Mouse (Mus musculus) neural tube, embryonic 12.5 days (tissue): Measurements from ENCODE around the gene Rasal3. TPM values are rescaled to one million over a fixed set of nuclear protein-coding genes. Genes with fewer than 3 reads are reported as not detected.

ENCODE experiments used
- ATAC-seq: fragments of 200-750 bp; cut with Nextera tagmentation; 2 replicates; pipeline ENCODE4 v1.8.0; 2017; ENCODE audit warnings: low read depth, mild to moderate bottlenecking, moderate TSS enrichment, moderate library complexity; ENCODE audit not compliant: low FRiP score
- H3K27ac ChIP-seq: fragments of 300-500 bp; sonication (generic); 2 replicates; pipeline ENCODE4 v1.5.1; 2016
- H3K27me3 ChIP-seq: fragments of 300-500 bp; sonication (generic); replicated peaks from 2 replicates; pipeline ENCODE4 v1.6.1; 2016; ENCODE audit warnings: mild to moderate bottlenecking
- H3K36me3 ChIP-seq: fragments of 300-500 bp; sonication (generic); 2 replicates; pipeline ENCODE4 v1.6.1; 2016; ENCODE audit warnings: mild to moderate bottlenecking
- H3K4me1 ChIP-seq: fragments of 300-500 bp; sonication (generic); 2 replicates; pipeline ENCODE4 v1.6.1; 2016
- H3K4me2 ChIP-seq: fragments of 300-500 bp; sonication (generic); replicated peaks from 2 replicates; pipeline ENCODE4 v1.6.1; 2016; ENCODE audit warnings: mild to moderate bottlenecking
- H3K4me3 ChIP-seq: fragments of 300-500 bp; sonication (generic); 2 replicates; pipeline ENCODE4 v1.5.1; 2016
- H3K9ac ChIP-seq: fragments of 300-500 bp; sonication (generic); 2 replicates; pipeline ENCODE4 v1.6.1; 2016; ENCODE audit warnings: mild to moderate bottlenecking
- H3K9me3 ChIP-seq: fragments of 300-500 bp; sonication (generic); 2 replicates; pipeline ENCODE4 v1.6.1; 2016; ENCODE audit warnings: mild to moderate bottlenecking
- WGBS: fragments of 180-500 bp; shearing (Covaris S2); methylation state at CpG from one replicate; pipeline ENCODE4 v1.1.7; 2016; 5-methylcytosine and 5-hydroxymethylcytosine counted together
- polyA plus RNA-seq: library from polyadenylated mRNA; unstranded; fragments of >200 nt; fragmentation: Nextera tagmentation; extraction: Ambion mirVana; gene quantifications from 2 replicates; pipeline ENCODE4 v1.2.1, GENCODE M21; 2016

Rasal3 gene
- polyA plus RNA-seq, 1 experiment from 2014 or later: 0.66 TPM

GRCm38 (mm10) chr17:32387986-32388369 lies 15.4 kb downstream of the Rasal3 start:
- Histone ChIP-seq H3K4me1 (peaks cover 8% of the 10 kb centered on the region; the same call in 1 of the 2 replicates), H3K36me3 (peaks cover 23% of the 10 kb centered on the region), H3K9ac (peak overlapping the region; percentile 86; the same call in 1 of the 2 replicates), H3K27ac (no peak overlapping the region), H3K27me3 (peaks cover 27% of the 10 kb centered on the region), H3K4me2 (peak overlapping the region; percentile 98), H3K4me3 (peak overlapping the region; percentile 77), H3K9me3 (no peaks in the 10 kb centered on the region)
- whole genome bisulfite sequencing: 44% methylated on average over 7 of the region's 7 CpGs
- no peak for ATAC-seq

DNA sequence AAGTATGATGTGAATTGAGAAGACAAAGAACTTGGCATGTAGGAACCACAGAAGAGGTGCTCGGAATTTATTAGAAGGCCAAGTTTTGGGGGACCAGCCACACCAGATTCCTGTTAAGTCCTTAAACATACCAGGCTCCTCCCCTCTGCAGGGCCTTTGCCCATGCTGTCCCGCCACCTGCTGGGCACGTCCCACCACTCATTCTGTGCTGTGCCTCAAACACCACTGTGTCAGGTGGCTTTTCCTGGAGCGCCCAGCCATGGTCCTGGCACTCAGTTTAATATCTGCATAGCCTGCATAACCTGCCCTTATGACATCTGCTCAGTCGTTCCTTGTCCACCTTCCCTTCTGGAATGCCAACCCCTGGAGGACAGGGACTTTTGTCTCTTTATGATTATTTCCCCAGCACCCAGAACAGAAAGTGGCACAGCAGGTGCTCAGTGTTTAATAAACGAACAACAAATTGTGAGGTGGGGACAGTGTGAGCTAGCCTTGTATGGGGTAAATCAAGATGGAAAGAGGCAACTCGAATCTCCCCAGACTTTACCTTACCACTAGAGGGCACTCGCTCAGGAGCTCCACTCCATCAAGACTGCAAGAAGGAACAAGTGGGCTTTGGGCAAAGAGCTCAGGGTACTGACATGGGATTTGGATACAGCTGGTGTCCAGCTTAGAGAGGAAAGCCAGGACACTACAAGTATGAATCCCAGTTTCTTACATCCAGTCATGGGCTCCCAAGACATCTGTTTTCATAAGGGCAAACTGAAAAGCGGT lies 16.5 kb downstream of the Rasal3 start:
- 75% methylated on average over 9 of the region's 9 CpGs for WGBS
- no peak for ATAC-seq
- Histone ChIP-seq H3K27ac (no peak overlapping the region), H3K4me3 (no peak overlapping the region), H3K4me1 (peaks cover 4% of the 10 kb centered on the region; the same call in 1 of the 2 replicates), H3K36me3 (peaks cover 23% of the 10 kb centered on the region), H3K4me2 (0 out of 2 replicates have a peak overlapping the region, but pooled peaks have one; percentile 98), H3K27me3 (peaks cover 16% of the 10 kb centered on the region), H3K9me3 (no peaks in the 10 kb centered on the region), H3K9ac (no peak overlapping the region)

GRCm38 (mm10) chr17:32383661-32384060 lies 19.7 kb downstream of the Rasal3 start:
- 87% methylated on average over 5 of the region's 5 CpGs for WGBS
- Histone ChIP-seq H3K9ac (no peak overlapping the region), H3K9me3 (no peaks in the 10 kb centered on the region), H3K4me1 (peaks cover 4% of the 10 kb centered on the region; the same call in 1 of the 2 replicates), H3K27me3 (no peaks in the 10 kb centered on the region), H3K27ac (no peak overlapping the region), H3K36me3 (peaks cover 27% of the 10 kb centered on the region), H3K4me3 (no peak overlapping the region), H3K4me2 (no peak overlapping the region)
- no peak for ATAC-seq

DNA sequence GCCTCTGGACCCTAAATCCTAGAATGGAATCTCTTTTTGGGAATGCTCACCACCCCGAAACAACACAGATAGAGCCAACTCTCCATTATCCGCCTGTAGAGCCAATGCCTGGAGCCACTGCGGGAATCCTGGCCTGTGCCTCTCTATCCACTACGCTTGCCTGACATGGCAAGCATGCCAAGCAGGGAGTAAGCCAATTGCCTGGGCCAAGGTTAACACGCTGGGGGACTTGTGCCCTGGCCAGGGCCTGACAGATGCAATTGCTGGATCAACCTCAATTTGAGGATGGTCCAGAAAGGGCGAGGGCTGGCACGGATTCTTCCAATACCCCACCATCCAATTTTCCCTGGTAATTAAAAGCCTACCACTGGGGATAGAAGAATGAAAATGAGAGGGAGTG lies 20.8 kb downstream of the Rasal3 start:
- Histone ChIP-seq H3K9me3 (no peaks in the 10 kb centered on the region), H3K27ac (no peak overlapping the region), H3K27me3 (no peaks in the 10 kb centered on the region), H3K4me1 (no peaks in the 10 kb centered on the region; the same call in 1 of the 2 replicates), H3K4me3 (no peak overlapping the region), H3K9ac (no peak overlapping the region), H3K36me3 (peaks cover 38% of the 10 kb centered on the region), H3K4me2 (no peak overlapping the region)
- no peak for ATAC-seq
- WGBS: 91% methylated on average over 7 of the region's 7 CpGs

GRCm38 (mm10) chr17:32378786-32379185 lies 24.6 kb downstream of the Rasal3 start:
- peaks cover 36% of the 10 kb centered on the region for H3K36me3 ChIP-seq
- H3K4me1 ChIP-seq: no peaks in the 10 kb centered on the region
- H3K27ac ChIP-seq: no peak overlapping the region
- no peak overlapping the region for H3K4me2 ChIP-seq
- no peaks in the 10 kb centered on the region for H3K27me3 ChIP-seq
- no peak overlapping the region for H3K9ac ChIP-seq
- ATAC-seq: no peak
- no peak overlapping the region for H3K4me3 ChIP-seq
- no peaks in the 10 kb centered on the region for H3K9me3 ChIP-seq
- 77% methylated on average over 2 of the region's 2 CpGs for WGBS

GRCm38 (mm10) chr17:32377137-32377536 lies 26.2 kb downstream of the Rasal3 start:
- WGBS: 85% methylated on average over 9 of the region's 9 CpGs
- no peak overlapping the region for H3K27ac ChIP-seq
- no peaks in the 10 kb centered on the region for H3K27me3 ChIP-seq
- no peak overlapping the region for H3K4me3 ChIP-seq
- H3K36me3 ChIP-seq: peaks cover 28% of the 10 kb centered on the region
- no peaks in the 10 kb centered on the region for H3K4me1 ChIP-seq
- no peak overlapping the region for H3K9ac ChIP-seq
- no peaks in the 10 kb centered on the region for H3K9me3 ChIP-seq
- no peak for ATAC-seq
- H3K4me2 ChIP-seq: no peak overlapping the region

GRCm38 (mm10) chr17:32376475-32376874 lies 26.9 kb downstream of the Rasal3 start:
- H3K9me3 ChIP-seq: no peaks in the 10 kb centered on the region
- no peaks in the 10 kb centered on the region for H3K27me3 ChIP-seq
- no peak overlapping the region for H3K9ac ChIP-seq
- peaks cover 28% of the 10 kb centered on the region for H3K36me3 ChIP-seq
- WGBS: 90% methylated on average over 15 of the region's 15 CpGs
- no peak for ATAC-seq
- no peak overlapping the region for H3K4me3 ChIP-seq
- H3K4me2 ChIP-seq: no peak overlapping the region
- no peaks in the 10 kb centered on the region for H3K4me1 ChIP-seq
- H3K27ac ChIP-seq: no peak overlapping the region

DNA sequence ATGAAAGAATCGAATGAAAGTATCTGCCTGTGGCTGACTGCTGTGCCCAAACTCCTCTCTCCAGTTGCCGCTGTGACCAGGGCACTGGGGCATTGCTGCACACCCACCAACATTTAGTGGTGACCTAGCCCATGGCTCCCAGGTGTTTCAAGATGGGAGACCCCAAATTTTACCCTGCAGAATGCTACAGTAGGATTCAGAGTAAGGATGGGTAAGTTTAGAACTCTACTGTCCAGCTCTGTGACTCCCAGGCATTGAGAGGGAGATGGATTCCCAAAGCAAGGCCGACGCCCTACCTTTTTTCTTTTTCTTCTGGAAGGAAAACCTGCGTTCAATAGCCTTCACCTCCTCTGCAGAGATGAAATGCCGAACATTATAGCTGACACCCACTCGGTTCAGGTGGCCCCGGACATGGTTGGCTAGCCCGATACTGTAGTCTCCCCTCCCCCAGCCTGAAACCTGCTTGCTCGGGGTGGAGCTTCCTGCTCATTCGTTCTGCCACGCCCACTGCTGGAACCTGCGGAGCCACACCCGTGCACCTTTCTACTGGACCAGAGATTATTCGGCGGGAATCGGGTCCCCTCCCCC lies 34.3 kb downstream of the Rasal3 start:
- Histone ChIP-seq H3K27me3 (no peaks in the 10 kb centered on the region), H3K4me1 (peaks cover 4% of the 10 kb centered on the region), H3K9me3 (no peaks in the 10 kb centered on the region), H3K4me3 (no peak overlapping the region), H3K9ac (no peak overlapping the region), H3K36me3 (peaks cover 5% of the 10 kb centered on the region; the same call in 1 of the 2 replicates), H3K27ac (no peak overlapping the region), H3K4me2 (peak overlapping the region; percentile 46)
- ATAC-seq: no peak
- 16% methylated on average over 13 of the region's 17 CpGs for WGBS

DNA sequence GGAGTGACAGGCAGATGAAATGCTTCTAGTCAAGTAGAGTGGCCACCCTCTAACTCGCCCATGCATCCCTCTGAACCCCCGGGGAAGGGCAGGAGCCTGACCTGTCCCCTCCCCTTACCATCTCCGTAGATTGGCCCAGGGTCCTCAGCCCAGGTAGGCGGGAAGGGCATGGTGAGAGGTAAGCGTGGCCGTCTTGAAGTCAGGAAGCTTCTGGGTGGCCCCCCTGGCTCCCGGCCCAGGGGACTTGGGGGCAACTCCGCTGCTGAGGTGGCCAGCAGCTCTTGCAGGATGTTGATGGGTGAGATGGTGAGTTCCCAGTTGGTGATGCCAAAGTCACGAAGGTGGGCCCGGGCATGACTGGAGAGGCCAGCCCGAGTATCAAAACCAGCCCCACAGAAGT lies 35.7 kb downstream of the Rasal3 start:
- H3K36me3 ChIP-seq: peaks cover 5% of the 10 kb centered on the region
- H3K4me3 ChIP-seq: no peak overlapping the region
- no peaks in the 10 kb centered on the region for H3K27me3 ChIP-seq
- no peak overlapping the region for H3K27ac ChIP-seq
- no peak overlapping the region for H3K4me2 ChIP-seq
- no peak for ATAC-seq
- no peaks in the 10 kb centered on the region for H3K9me3 ChIP-seq
- 94% methylated on average over 11 of the region's 11 CpGs for WGBS
- H3K9ac ChIP-seq: no peak overlapping the region
- peaks cover 14% of the 10 kb centered on the region for H3K4me1 ChIP-seq

- H3K27me3 ChIP-seq: no peaks in the 10 kb centered on the region
- H3K9me3 ChIP-seq: no peaks in the 10 kb centered on the region
- H3K4me1 ChIP-seq: peaks cover 19% of the 10 kb centered on the region
- peaks cover 27% of the 10 kb centered on the region for H3K36me3 ChIP-seq
- no peak overlapping the region for H3K4me3 ChIP-seq
- ATAC-seq: no peak
- H3K4me2 ChIP-seq: peak overlapping the region; percentile 87; the same call in 1 of the 2 replicates
- no peak overlapping the region for H3K27ac ChIP-seq
- H3K9ac ChIP-seq: no peak overlapping the region
- WGBS: 76% methylated on average over 1 of the region's 1 CpGs
Observed at GRCm38 (mm10) chr17:32365296-32365695, 38.1 kb downstream of the Rasal3 start.

GRCm38 (mm10) chr17:32364850-32365249 lies 38.5 kb downstream of the Rasal3 start:
- Histone ChIP-seq H3K9me3 (no peaks in the 10 kb centered on the region), H3K4me1 (peaks cover 19% of the 10 kb centered on the region), H3K27me3 (no peaks in the 10 kb centered on the region), H3K4me3 (peak overlapping the region; percentile 92; the same call in 1 of the 2 replicates), H3K4me2 (peak overlapping the region; percentile 87), H3K27ac (peak overlapping the region; percentile 43; the same call in 1 of the 2 replicates), H3K9ac (no peak overlapping the region), H3K36me3 (peaks cover 32% of the 10 kb centered on the region)
- ATAC-seq: peak; percentile 54; the same call in 1 of the 2 replicates
- 61% methylated on average over 5 of the region's 5 CpGs for WGBS

GRCm38 (mm10) chr17:32364331-32364730 lies 39.1 kb downstream of the Rasal3 start:
- Histone ChIP-seq H3K9me3 (no peaks in the 10 kb centered on the region), H3K27me3 (no peaks in the 10 kb centered on the region), H3K27ac (peak overlapping the region; percentile 43; the same call in 1 of the 2 replicates), H3K4me1 (peaks cover 19% of the 10 kb centered on the region), H3K4me3 (peak overlapping the region; percentile 92), H3K4me2 (peak overlapping the region; percentile 87), H3K36me3 (peaks cover 37% of the 10 kb centered on the region), H3K9ac (peak overlapping the region; percentile 97)
- WGBS: under 1% methylated on average over 47 of the region's 47 CpGs
- peak; percentile 88 for ATAC-seq
